Mouse (Mus musculus) cerebellum, postnatal 36 days (tissue): Measurements from ENCODE around the gene Cdcp2.

ENCODE experiments used
- DNase-seq, 2 experiments: peaks; one replicate each; pipeline ENCODE4 v3.0.0; 2021 to 2022; ENCODE audit warnings: mixed read lengths in 2 of 2

The Cdcp2 gene

GRCm38 (mm10) chr4:107096841-107097373, at the start of gene Cdcp2:
Cdcp2 (plus strand) TSS chr4:107096891.
- no peak for DNase-seq

- no peak for DNase-seq
Observed at GRCm38 (mm10) chr4:107047806-107048205, 48.9 kb upstream of the Cdcp2 start.

GRCm38 (mm10) chr4:107048568-107049162, 48.0 kb upstream of the Cdcp2 start:
- DNase-seq: peak; percentile 91 to 92

GRCm38 (mm10) chr4:107051889-107052288, 44.8 kb upstream of the Cdcp2 start:
- no peak for DNase-seq

GRCm38 (mm10) chr4:107052962-107053553, 43.6 kb upstream of the Cdcp2 start:
- DNase-seq: no peak

- DNase-seq: no peak
Observed at GRCm38 (mm10) chr4:107056088-107056487, 40.6 kb upstream of the Cdcp2 start.

GRCm38 (mm10) chr4:107058346-107058745, 38.3 kb upstream of the Cdcp2 start:
- no peak for DNase-seq

GRCm38 (mm10) chr4:107058781-107059180, 37.9 kb upstream of the Cdcp2 start:
- no peak for DNase-seq

- DNase-seq: no peak
Observed at GRCm38 (mm10) chr4:107061560-107061959, 35.1 kb upstream of the Cdcp2 start.

GRCm38 (mm10) chr4:107063214-107063613, 33.5 kb upstream of the Cdcp2 start:
- no peak for DNase-seq

- DNase-seq: no peak
Observed at GRCm38 (mm10) chr4:107064394-107065098, 32.1 kb upstream of the Cdcp2 start.

GRCm38 (mm10) chr4:107066252-107067124, 30.2 kb upstream of the Cdcp2 start, which contains the start of the genes Mrpl37 and Cyb5rl:
Mrpl37 (minus strand) TSS chr4:107066868.
Cyb5rl (plus strand) TSS chr4:107066988.
- peak; percentile 94 to 98 for DNase-seq

- peak in 1 of 2 experiments; percentile 29 for DNase-seq
Observed at GRCm38 (mm10) chr4:107067151-107067840, 29.4 kb upstream of the Cdcp2 start.

GRCm38 (mm10) chr4:107072343-107072742, 24.3 kb upstream of the Cdcp2 start:
- DNase-seq: no peak

- no peak for DNase-seq
Observed at GRCm38 (mm10) chr4:107075456-107075855, 21.2 kb upstream of the Cdcp2 start.

- DNase-seq: no peak
Observed at GRCm38 (mm10) chr4:107078894-107079293, 17.8 kb upstream of the Cdcp2 start.

GRCm38 (mm10) chr4:107079716-107080115, 17.0 kb upstream of the Cdcp2 start:
- DNase-seq: no peak

- no peak for DNase-seq
Observed at GRCm38 (mm10) chr4:107082185-107082584, 14.5 kb upstream of the Cdcp2 start.

- no peak for DNase-seq
Observed at GRCm38 (mm10) chr4:107083126-107083525, 13.6 kb upstream of the Cdcp2 start.

GRCm38 (mm10) chr4:107084343-107084742, 12.3 kb upstream of the Cdcp2 start:
- DNase-seq: no peak

GRCm38 (mm10) chr4:107084858-107085257, 11.8 kb upstream of the Cdcp2 start:
- DNase-seq: no peak

GRCm38 (mm10) chr4:107091696-107092095, 5.0 kb upstream of the Cdcp2 start:
- no peak for DNase-seq
